Mouse (Mus musculus): ENCODE results near the gene Lgals4.

The Lgals4 gene

DNA sequence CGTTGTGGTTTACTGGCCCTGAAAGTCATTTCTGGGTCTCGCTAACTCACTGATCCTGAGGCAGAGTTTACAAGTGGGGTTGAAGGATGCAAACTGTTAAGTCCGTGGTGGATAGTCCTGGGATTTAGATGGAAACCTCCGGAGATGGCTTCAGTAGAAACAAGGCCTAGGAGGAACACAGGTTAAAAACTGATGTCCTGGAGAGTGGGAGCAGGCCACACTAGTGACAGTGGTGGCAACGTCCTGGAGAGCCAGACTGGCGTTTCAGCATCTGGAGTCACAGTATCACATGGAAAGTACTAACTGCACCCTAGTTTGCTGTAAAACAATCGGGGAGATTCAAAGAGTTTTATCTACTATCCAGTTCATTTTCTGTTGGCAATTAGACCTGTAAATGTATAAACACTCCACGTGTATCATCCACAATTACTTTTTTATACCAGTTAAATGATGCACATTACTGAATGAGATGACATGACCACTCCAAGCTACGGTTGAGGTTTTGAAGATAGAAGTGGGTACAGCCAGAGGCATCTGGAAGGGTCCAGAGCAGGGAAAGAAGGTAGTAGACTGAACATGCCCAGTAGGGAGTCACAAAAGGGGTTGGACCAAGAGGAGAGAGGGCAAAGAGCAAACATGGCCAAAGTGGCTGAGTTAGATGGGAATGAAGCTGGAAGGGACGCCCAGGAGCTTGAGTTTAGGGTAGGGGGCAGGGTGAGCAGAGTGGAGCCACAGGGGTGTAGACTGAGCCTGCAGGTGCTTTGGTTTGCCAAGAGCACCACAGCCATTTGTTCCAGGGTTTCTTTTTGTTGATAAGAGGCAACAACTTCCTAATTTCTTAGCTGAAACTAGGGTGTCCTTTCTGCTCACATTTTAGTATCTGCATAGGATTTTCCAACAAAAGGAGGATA lies 10.4 kb upstream of the Lgals4 start:
- 50% methylated on average over 10 of the region's 10 CpGs for WGBS

GRCm38 (mm10) chr7:28823932-28824331 lies 9.7 kb upstream of the Lgals4 start:
- 29% methylated on average over 2 of the region's 2 CpGs for WGBS

DNA sequence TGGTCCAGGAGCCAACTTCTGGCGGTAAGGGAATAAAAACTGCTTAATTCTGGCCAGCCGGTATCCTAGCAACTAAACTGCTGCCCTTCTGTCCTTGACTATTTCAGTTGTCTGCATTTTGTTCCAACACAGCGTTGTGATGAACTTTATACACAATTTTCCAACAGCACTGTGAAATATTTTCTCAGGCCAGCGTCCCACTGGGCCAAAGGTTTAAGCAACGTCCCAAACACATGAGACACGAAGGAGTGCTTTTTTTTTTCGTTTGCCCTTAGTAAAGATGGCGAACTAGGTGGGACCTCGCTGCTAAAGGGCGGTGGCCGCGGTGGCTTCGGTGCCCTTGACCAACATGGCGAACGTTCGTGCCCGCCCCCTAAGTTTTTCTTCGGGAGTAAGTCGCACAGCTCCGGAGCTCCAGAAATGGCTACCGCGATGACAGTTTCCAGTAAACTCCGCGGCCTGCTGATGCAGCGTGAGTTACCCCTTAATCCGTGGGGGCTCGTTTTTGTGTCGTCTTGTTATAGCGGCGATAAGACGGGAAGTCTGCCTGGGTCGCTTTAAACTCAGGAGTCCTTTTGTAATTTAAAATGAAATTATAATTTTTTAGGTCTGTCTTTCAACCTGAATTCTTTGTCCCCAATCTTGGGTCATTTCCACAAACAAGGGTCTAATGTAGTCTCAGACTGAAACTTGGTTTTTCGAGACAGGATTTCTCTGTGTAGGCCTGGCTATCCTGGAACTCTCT lies 8.5 kb upstream of the Lgals4 start, which contains the start of gene Ech1:
TSS of gene Ech1 (plus strand) at position 277 of the 745 bp plus-strand sequence.
- 2% methylated on average over 33 of the region's 33 CpGs for WGBS

DNA sequence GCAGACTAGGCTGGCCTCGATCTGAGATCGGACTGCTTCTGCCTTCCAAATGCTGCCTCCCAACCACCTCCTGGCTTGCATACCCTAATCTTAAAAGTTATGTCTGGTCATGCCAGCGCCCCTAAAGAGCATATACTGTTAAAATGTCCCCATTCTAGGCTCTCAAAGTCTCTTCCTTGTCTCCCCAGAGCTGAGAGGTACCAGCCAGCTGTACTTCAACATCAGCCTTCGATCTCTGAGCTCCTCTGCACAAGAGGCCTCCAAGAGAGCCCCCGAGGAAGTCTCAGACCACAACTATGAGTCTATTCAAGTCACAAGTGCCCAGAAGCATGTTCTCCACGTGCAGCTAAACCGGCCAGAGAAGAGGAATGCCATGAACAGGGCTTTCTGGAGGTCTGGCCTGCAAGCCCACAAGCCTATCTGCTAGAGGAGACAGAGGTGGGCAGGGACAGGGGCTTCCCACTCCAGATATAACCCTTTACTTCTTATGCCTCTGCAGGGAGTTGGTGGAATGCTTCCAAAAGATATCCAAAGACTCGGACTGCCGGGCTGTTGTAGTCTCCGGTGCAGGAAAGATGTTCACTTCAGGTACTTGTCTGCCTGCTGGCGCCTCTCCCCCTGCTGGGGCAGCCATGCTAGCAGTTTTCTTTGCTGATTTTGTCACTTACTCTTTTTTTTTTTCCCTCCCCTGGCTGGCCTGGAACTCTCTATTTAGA lies 7.8 kb upstream of the Lgals4 start:
- WGBS, result 24% methylated on average over 11 of the region's 11 CpGs

- 91% methylated on average over 7 of the region's 7 CpGs for WGBS
Measured at GRCm38 (mm10) chr7:28826402-28826772, 7.3 kb upstream of the Lgals4 start.

- 30% methylated on average over 3 of the region's 3 CpGs for WGBS
Measured at GRCm38 (mm10) chr7:28827338-28827737, 6.3 kb upstream of the Lgals4 start.

DNA sequence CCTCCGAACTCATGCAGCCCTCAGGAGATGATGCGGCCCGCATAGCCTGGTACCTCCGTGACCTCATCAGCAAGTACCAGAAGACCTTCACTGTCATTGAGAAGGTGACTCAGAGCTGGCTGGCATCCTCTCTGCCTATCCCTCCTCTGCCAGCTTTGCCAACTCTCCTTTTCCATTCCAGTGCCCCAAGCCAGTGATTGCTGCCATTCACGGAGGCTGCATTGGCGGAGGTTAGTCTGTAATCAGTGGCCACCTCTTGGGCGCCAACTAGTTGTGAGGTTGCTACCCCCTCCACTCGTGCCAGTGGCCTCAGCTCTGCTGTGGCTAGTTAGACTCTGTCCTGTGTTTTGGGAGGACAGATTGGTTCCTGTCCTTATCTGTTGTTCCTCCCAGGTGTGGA lies 3.8 kb upstream of the Lgals4 start:
- 81% methylated on average over 8 of the region's 8 CpGs for WGBS

DNA sequence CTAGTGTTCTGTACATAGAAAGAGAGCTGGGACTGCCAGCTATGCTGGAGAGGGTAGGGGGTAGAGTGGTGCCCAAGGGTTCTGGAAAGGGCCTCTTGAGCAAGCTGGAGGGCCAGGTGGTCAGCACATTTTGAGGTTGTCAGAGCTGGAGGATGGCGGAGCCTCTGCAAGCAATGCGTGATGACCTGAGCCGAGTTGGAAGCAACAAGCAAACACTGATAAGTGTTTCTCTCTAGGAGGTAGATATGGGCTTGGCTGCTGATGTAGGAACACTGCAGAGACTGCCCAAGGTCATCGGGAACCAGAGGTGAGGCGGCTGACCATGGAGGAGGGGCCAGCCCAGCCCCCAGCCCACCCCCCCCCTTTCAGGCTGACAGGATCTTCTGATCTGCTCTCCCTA lies 2.7 kb upstream of the Lgals4 start:
- 87% methylated on average over 5 of the region's 5 CpGs for WGBS

GRCm38 (mm10) chr7:28831411-28832125 lies 2.1 kb upstream of the Lgals4 start:
- 93% methylated on average over 17 of the region's 17 CpGs for WGBS

- WGBS, result 76% methylated on average over 6 of the region's 6 CpGs
Measured at GRCm38 (mm10) chr7:28832137-28832536, 1.5 kb upstream of the Lgals4 start.

DNA sequence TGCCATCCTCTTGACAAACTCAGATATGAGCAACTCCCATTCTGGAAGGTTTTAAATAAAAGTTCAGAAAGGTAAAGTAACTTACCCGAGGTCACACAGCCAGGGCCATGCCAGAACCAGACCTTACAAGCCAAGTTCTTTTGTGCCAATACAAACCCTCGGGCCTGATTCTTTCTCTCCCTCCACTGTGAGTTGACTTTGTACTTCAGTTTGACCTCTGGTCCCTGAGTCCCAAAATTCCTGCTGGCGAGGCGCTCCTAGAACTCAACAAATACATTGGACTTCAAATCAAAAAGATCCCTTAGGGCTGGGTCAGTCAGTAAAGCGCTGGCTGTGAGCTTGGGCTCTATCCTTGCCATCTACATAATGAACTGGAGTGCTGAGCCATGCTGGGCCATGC lies 3.3 kb downstream of the Lgals4 start:
- WGBS, result 88% methylated on average over 5 of the region's 5 CpGs

DNA sequence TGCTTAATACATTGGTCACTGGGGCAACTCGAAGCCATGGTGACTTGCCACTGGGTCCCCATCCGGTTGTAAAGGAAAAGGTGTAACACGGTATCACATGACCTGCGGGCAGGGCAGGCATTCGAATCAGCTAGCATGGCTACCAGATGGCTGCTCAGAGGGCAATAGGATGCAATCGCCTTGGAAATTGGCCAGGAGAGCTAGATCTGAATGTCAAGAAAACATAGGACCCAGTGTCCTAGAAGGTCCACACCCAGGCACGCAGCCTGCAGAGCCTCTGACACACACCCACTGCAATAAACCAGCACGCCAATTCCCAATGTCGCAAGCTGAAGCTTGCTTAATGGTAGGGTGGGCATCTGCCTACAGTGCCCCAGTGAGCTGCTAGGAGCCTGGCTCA lies 4.7 kb downstream of the Lgals4 start:
- 79% methylated on average over 9 of the region's 9 CpGs for WGBS

DNA sequence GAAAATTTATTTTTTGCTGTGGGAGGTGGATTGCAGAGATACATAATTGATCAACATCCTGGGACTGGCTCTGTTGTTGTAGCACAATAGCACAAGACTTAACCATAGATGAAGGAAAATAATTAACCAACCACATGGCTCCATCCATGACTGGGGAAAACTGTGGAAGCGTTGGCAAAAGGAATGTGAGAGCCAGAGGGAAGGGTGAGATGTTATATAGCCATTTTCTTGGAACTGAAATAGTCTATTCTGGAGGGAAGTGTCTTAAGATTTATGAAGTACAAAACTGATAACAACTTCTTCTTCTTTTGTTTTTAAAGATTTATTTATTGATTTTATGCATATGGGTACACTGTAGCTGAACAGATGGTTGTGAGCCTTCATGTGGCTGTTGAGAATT lies 13.6 kb downstream of the Lgals4 start:
- WGBS, result 70% methylated on average over 1 of the region's 1 CpGs

- WGBS, result 42% methylated on average over 1 of the region's 1 CpGs
Measured at GRCm38 (mm10) chr7:28849700-28850236, 16.1 kb downstream of the Lgals4 start.

GRCm38 (mm10) chr7:28850642-28851041 lies 17.0 kb downstream of the Lgals4 start:
- 87% methylated on average over 4 of the region's 4 CpGs for WGBS

DNA sequence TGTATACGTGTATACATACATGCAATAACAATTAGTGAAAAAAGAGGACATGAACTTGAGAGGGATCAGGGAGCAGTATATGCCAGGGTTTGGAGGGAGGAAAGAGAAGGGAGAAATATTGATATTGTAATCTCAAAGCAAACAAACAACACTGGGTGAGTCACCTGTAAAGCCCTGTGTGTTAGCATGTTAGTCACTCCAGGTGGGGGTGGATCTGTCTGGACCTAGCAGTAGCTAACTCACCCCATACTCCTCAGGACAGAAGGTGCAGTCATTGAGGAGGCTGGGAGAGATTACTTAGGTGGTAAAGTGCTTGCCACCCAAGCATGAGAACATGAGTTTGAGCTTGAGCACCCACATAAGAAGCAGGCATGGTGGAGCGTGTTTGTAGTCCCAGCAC lies 26.3 kb downstream of the Lgals4 start:
- WGBS, result 85% methylated on average over 2 of the region's 2 CpGs

DNA sequence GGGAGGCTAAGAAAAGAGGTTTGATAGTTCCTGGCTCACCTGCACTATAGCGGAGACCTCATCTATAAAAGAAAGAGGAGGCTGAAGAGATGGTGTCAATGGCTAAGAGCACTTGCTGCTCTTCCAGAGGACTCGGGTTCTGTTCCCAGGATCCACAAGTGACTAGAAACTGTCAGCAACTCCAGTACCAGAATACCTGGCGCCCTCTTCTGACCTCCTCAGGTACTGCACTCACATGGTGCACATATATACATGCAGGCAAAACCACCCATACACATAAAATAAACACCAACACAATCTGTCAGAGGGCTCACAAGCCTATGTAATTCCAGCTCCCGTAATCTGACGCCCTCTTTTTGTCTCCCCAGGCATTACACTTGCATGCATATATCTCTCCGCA lies 27.2 kb downstream of the Lgals4 start:
- 90% methylated on average over 6 of the region's 6 CpGs for WGBS

- WGBS, result 51% methylated on average over 15 of the region's 15 CpGs
Measured at GRCm38 (mm10) chr7:28862817-28863499, 29.3 kb downstream of the Lgals4 start.

DNA sequence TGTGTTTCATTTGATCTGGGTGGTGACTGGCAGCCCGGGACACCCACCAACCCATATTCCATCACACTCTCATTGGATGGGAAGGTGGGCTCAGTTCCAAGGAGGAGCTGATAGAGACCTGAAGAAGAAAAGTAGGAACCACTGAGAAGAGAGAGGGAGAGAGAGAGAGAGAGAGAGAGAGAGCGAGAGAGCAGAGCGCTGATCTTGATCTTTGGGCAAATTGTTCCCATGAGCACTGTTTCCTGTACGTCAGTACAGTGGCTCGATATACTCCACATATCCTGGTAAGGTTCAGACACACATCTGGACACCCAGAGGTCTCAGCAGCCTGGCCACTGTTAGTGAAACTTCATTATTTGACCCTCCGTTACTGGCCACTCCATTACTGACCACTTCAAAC lies 29.9 kb downstream of the Lgals4 start, which contains the start of gene Lgals7:
TSS of gene Lgals7 (plus strand) at position 314 of the 400 bp plus-strand sequence.
- 67% methylated on average over 6 of the region's 6 CpGs for WGBS

DNA sequence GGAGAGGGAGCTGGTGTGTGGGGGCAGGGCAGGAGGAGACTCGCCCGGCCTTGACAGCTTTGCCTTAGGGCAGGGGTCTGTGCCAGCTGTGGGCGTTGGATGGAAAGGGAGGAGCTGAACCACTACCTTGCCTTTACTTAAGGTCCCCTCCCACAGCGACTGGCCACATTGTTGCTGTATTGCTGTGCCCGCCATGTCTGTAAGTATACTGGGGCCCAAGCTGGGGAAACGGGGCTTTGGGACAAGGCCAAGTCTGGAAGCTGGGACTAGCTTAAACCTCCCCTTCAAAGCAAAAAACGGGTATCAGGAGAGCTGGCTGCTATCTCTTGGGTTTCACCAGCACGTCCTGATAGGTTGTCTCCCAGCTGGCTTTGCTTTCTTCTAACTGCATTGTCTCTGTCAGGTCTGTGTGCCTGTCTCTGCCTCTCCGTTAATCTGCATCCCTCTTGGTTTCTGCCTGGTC lies 30.7 kb downstream of the Lgals4 start:
- 44% methylated on average over 9 of the region's 9 CpGs for WGBS
